Mouse (Mus musculus) forebrain, embryonic 14.5 days (tissue): ENCODE data around the gene Aimp2. TPM values are rescaled to one million over a fixed set of nuclear protein-coding genes. Genes with fewer than 3 reads are reported as not detected.

ENCODE experiments used
- ATAC-seq: fragments of 200-750 bp; cut with Nextera tagmentation; 2 replicates; pipeline ENCODE4 v1.8.0; 2017; ENCODE audit warnings: mild to moderate bottlenecking, moderate library complexity
- DNase-seq: peaks from one replicate; pipeline ENCODE4 v3.0.0-alpha.2; 2015; ENCODE audit warnings: low spot score
- H3K27ac ChIP-seq: fragments of 300-500 bp; sonication (generic); 2 replicates; pipeline ENCODE4 v1.5.1; 2014; ENCODE audit warnings: low read depth, mild to moderate bottlenecking, control low read depth, low read length, moderate library complexity
- H3K27me3 ChIP-seq: fragments of 300-500 bp; sonication (generic); replicated peaks from 2 replicates; pipeline ENCODE4 v1.6.1; 2014; ENCODE audit warnings: low read length, control low read depth, mixed read lengths; ENCODE audit not compliant: control insufficient read depth, insufficient read depth
- H3K36me3 ChIP-seq: fragments of 300-500 bp; sonication (generic); 2 replicates; pipeline ENCODE4 v1.6.1; 2014; ENCODE audit warnings: low read length, control low read depth; ENCODE audit not compliant: control insufficient read depth, insufficient read depth
- H3K4me1 ChIP-seq: fragments of 300-500 bp; sonication (generic); 2 replicates; pipeline ENCODE4 v1.6.1; 2014; ENCODE audit warnings: antibody characterized with exemption, low read length, control low read depth; ENCODE audit not compliant: control insufficient read depth, insufficient read depth
- H3K4me2 ChIP-seq: fragments of 300-500 bp; sonication (generic); 2 replicates; pipeline ENCODE4 v1.6.1; 2014; ENCODE audit warnings: mild to moderate bottlenecking, control low read depth, low read length
- H3K4me3 ChIP-seq: fragments of 300-500 bp; sonication (generic); 2 replicates; pipeline ENCODE4 v1.5.1; 2014; ENCODE audit warnings: low read depth, low read length, control low read depth
- H3K9ac ChIP-seq: fragments of 300-500 bp; sonication (generic); 2 replicates; pipeline ENCODE4 v1.6.1; 2014; ENCODE audit warnings: mild to moderate bottlenecking, low read length, control low read depth, moderate library complexity
- H3K9me3 ChIP-seq: fragments of 300-500 bp; sonication (generic); replicated peaks from 2 replicates; pipeline ENCODE4 v1.6.1; 2016; ENCODE audit warnings: low read length, control low read depth, mixed read lengths; ENCODE audit not compliant: control insufficient read depth
- WGBS: fragments of 180-500 bp; shearing (Covaris S2); extraction: QIAGEN DNeasy Blood & Tissue Kit; methylation state at CpG from one replicate; pipeline ENCODE4 v1.1.7; 2014; 5-methylcytosine and 5-hydroxymethylcytosine counted together
- polyA plus RNA-seq: library from polyadenylated mRNA; unstranded; fragments of >200 nt; fragmentation: Nextera tagmentation; extraction: Ambion mirVana; gene quantifications from 2 replicates; pipeline ENCODE4 v1.2.1, GENCODE M21; 2014

The Aimp2 gene
- polyA plus RNA-seq, 1 experiment from 2014 or later = 101 TPM

DNA sequence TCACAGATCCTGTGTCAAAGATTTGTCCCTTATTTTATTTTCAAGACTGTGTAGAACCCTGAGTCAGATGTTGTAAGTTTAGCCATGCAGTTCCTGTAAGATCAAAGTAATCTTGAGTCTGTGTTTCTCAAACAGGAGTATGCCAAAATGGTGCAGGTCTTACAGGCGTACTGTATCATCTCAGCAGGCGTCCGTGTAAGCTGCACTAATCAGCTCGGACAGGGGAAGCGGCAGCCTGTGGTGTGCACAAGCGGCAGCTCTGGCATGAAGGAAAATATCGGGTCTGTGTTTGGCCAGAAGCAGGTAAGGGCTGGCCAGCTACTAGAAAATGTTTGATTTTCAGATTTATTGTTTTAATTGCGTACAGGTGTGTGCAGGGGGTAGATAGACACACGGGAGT, 6.6 kb upstream of the Aimp2 start:
- Histone ChIP-seq H3K27ac (no peak overlapping the region), H3K4me2 (no peak overlapping the region), H3K9ac (no peak overlapping the region), H3K4me3 (no peak overlapping the region), H3K27me3 (no peaks in the 10 kb centered on the region), H3K4me1 (no peaks in the 10 kb centered on the region), H3K9me3 (no peaks in the 10 kb centered on the region), H3K36me3 (peaks cover 67% of the 10 kb centered on the region)
- WGBS = 91% methylated on average over 9 of the region's 9 CpGs
- DNase-seq (no peak), ATAC-seq (no peak)

DNA sequence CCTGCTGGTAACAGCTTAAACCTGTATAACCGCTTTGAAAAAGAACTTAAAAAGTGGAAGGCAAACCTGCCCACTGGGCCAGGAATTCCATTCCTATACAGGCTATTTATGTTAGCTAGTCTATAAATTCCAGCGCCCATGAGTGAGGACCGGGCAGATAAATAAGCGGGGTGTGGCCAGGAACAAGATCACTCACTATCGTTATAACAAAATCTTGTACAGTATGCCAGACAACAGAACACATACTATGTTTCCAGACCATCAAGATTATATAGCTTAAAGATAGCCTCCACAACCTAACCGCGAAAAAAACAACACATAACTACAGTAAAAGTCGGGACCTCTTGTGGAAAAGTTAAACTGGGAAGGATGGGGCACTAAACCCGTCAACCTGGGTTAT, 721 bp downstream of the Aimp2 start:
- peak overlapping the region; percentile 54 for H3K4me3 ChIP-seq
- H3K9me3 ChIP-seq = no peaks in the 10 kb centered on the region
- H3K27ac ChIP-seq = peak overlapping the region; percentile 82
- H3K27me3 ChIP-seq = no peaks in the 10 kb centered on the region
- H3K9ac ChIP-seq = peak overlapping the region; percentile 74
- peaks cover 12% of the 10 kb centered on the region for H3K4me1 ChIP-seq
- peaks cover 24% of the 10 kb centered on the region for H3K36me3 ChIP-seq
- ATAC-seq = no peak
- no peak for DNase-seq
- 3% methylated on average over 9 of the region's 9 CpGs for WGBS
- H3K4me2 ChIP-seq = peak overlapping the region; percentile 59

DNA sequence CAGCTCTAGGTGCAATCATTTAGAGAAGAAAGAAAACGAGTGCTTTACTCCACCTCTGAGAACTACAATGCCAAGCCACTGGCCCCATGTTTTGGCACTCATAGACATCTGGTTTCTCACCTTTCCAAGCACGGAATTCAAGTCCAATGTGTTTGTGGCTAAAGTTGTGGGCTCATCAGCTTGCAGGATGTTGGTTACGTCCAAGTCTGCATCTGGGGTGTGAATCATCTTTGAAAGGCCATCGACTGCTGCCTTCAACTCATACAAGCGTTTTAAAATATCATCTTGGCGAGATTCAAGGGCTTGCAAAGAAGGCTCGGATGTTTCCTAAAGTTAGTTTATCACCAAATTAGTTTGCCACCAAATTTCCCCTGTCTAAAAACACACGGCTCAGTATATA, 3.2 kb downstream of the Aimp2 start:
- peaks cover 44% of the 10 kb centered on the region for H3K36me3 ChIP-seq
- WGBS = 84% methylated on average over 8 of the region's 8 CpGs

DNA sequence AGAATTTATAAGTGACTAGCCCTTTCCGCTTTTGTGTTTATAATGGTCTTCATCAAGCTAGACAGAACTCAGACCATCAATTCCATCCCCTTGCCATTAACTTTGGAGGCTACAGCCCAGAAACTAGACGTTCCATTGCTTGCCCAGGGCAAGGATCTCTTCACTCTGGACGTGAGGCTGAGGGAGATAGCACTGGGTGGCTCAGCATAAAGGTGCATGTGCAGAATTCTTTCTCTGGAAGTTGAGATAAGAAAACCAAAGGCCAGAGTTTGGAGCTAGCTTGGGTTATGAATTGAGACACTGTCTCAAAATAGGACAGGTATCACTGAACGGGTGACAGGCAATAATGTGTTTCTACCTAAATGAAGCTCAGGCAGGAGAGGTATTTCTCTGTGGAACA, 5.8 kb downstream of the Aimp2 start:
- no peak overlapping the region for H3K27ac ChIP-seq
- H3K27me3 ChIP-seq = no peaks in the 10 kb centered on the region
- WGBS = 91% methylated on average over 4 of the region's 4 CpGs
- H3K36me3 ChIP-seq = peaks cover 71% of the 10 kb centered on the region
- H3K9ac ChIP-seq = no peak overlapping the region
- no peak for ATAC-seq
- H3K4me2 ChIP-seq = no peak overlapping the region
- H3K9me3 ChIP-seq = no peaks in the 10 kb centered on the region
- peaks cover 6% of the 10 kb centered on the region for H3K4me1 ChIP-seq
- no peak overlapping the region for H3K4me3 ChIP-seq
- DNase-seq = no peak

More for the DNA sequence above, 3.2 kb downstream of the Aimp2 start:
- DNase-seq (no peak), ATAC-seq (no peak)
- no peak overlapping the region for H3K4me3 ChIP-seq
- H3K9ac ChIP-seq = no peak overlapping the region
- no peaks in the 10 kb centered on the region for H3K9me3 ChIP-seq
- H3K4me2 ChIP-seq = no peak overlapping the region
- no peaks in the 10 kb centered on the region for H3K27me3 ChIP-seq
- H3K4me1 ChIP-seq = peaks cover 12% of the 10 kb centered on the region
- H3K27ac ChIP-seq = no peak overlapping the region

DNA sequence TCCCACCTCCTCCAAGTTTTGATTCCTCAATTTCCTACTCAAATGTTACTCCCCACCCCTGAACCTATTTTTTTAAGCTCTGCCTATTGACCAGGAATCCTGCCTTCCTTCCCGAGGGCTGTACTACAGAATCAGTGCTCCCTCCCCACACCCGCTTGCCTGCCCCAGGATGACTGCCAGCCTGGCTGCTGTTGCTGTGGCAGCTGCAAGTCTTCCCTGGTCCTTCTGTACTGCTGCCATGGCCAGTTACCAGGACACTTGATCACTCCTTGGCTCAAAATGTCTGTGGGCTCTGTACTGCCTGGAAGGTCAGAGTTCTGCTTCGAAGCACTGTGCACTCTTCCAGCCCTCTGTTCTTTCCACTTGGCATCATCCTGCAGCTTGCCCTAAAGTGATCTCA, 7.5 kb downstream of the Aimp2 start:
- no peak overlapping the region for H3K27ac ChIP-seq
- 90% methylated on average over 3 of the region's 3 CpGs for WGBS
- H3K9ac ChIP-seq = no peak overlapping the region
- ATAC-seq (no peak), DNase-seq (no peak)
- H3K4me1 ChIP-seq = no peaks in the 10 kb centered on the region
- peaks cover 88% of the 10 kb centered on the region for H3K36me3 ChIP-seq
- no peaks in the 10 kb centered on the region for H3K27me3 ChIP-seq
- H3K9me3 ChIP-seq = no peaks in the 10 kb centered on the region
- no peak overlapping the region for H3K4me2 ChIP-seq
- H3K4me3 ChIP-seq = no peak overlapping the region

DNA sequence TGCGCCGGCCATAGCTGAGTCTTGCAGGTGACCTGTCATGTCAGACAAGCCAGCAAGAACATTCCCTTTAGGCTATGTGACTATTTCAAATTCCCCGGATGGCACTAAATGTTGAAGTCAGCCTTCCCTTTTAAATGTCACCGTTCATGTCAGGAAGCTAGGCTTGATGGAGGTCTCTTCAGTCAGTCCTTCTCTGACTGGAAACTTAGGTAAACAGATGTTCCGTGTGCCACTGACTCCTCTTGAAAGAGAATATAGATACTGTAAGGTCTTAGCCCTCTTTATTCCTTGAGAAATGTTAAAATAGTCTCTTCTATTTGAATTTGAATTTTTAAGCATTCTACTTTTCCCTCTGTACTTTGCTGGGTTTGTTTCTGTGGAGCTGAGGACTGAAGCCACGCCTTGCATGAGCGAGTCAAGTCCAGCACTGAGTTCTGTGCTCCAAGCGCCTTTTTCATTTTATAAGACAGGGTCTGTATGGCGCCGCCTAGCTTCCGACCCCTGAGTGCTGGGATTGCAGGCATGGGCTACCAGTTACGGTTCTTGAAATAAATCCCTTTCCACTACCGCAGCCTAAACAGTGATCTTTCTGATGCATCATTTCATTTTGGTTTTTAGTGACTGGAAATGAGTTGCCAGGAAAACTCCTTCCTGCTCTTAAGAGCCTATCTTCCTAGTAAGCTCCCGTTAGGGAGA, 11.9 kb downstream of the Aimp2 start, which contains the start of gene Ankrd61:
Gene Ankrd61, minus strand, starts transcription at position 51 of the 696 bp plus-strand sequence.
- 89% methylated on average over 14 of the region's 14 CpGs for WGBS
- Histone ChIP-seq H3K36me3 (peaks cover 72% of the 10 kb centered on the region), H3K27me3 (no peaks in the 10 kb centered on the region), H3K9ac (no peak within 1 kb of the TSS), H3K4me2 (no peak within 1 kb of the TSS), H3K4me1 (no peaks in the 10 kb centered on the region), H3K9me3 (no peaks in the 10 kb centered on the region), H3K4me3 (no peak within 1 kb of the TSS), H3K27ac (no peak within 1 kb of the TSS)
- DNase-seq (no peak), ATAC-seq (no peak)

DNA sequence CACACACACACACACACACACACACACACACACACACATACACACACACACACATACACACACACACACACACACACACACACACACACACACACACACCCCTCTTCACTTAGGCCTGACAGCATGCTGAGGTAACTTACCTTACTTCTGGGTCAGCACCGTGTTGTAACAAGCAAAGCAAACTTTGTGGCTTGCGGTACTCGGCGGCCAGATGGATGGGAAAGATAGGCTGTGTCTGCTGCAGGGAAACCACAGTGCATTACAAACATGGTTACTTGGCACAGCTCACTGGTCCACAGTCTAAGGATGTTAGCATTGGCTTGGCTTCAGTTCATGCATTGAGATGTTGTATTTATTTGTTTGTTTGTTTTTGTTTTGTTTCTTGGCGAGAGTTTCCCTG, 16.3 kb downstream of the Aimp2 start:
- DNase-seq (no peak), ATAC-seq (no peak)
- no peak overlapping the region for H3K9ac ChIP-seq
- no peak overlapping the region for H3K4me2 ChIP-seq
- 90% methylated on average over 5 of the region's 5 CpGs for WGBS
- H3K9me3 ChIP-seq = no peaks in the 10 kb centered on the region
- no peak overlapping the region for H3K4me3 ChIP-seq
- H3K4me1 ChIP-seq = no peaks in the 10 kb centered on the region
- no peak overlapping the region for H3K27ac ChIP-seq
- peaks cover 69% of the 10 kb centered on the region for H3K36me3 ChIP-seq
- no peaks in the 10 kb centered on the region for H3K27me3 ChIP-seq

DNA sequence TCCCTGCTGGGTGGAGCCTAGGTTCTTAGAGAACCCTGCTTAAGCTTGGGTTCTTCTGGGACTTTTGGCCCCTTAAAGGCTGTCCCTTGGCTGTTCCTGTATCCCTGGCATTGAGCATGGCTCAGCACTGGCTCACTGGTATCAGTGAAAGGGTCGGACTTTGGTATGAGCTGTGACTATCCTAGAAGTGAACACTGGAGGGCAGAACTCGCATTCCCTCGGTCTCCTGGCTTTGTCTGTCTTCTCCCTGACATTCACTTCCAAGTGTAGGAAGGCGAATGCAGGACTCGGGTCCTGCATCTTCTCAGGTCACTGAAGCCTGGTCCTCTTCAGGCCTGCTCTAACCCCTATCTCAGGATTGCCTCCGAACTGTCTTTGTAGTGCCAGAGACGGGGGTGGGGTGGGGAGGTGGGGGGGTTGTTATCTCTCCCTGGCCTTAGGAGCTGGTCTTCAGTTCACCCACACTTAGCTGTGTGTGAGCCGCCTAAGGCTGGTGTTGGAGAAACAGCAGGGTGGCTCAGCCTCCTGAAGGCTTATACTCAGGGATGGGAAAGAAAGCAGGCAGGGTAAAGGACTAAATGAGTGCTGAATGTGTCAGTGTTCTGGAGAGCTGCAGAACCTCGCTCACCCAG, 17.3 kb downstream of the Aimp2 start:
- 75% methylated on average over 9 of the region's 9 CpGs for WGBS
- ATAC-seq (no peak), DNase-seq (no peak)
- Histone ChIP-seq H3K4me2 (no peak overlapping the region), H3K9me3 (no peaks in the 10 kb centered on the region), H3K4me1 (no peaks in the 10 kb centered on the region), H3K4me3 (no peak overlapping the region), H3K27me3 (no peaks in the 10 kb centered on the region), H3K9ac (no peak overlapping the region), H3K27ac (no peak overlapping the region), H3K36me3 (peaks cover 69% of the 10 kb centered on the region)

DNA sequence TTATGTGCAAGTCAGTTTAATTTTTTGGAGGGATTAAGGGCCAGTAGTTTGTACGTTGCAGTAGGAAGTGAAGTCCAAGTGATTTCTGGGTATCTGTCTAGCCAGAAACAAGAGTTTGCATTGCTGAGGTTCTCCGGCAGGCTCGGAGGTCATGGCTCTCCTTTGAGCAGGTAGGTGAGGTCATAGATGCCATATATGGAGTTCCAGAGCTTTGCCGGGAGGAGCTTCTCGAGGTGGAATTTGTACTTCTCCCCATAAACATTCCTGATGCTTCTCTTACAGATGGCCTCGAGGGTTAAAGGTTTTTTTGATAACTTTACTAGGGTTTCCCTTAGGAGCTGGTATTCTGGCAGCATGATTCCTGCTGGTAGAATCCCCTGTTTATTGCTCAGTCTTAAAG, 18.9 kb downstream of the Aimp2 start:
- no peak overlapping the region for H3K4me3 ChIP-seq
- H3K36me3 ChIP-seq = peaks cover 77% of the 10 kb centered on the region
- ATAC-seq (no peak), DNase-seq (no peak)
- WGBS = 92% methylated on average over 6 of the region's 6 CpGs
- no peak overlapping the region for H3K27ac ChIP-seq
- peaks cover 3% of the 10 kb centered on the region; the same call in 1 of the 2 replicates for H3K9me3 ChIP-seq
- no peaks in the 10 kb centered on the region for H3K4me1 ChIP-seq
- H3K27me3 ChIP-seq = no peaks in the 10 kb centered on the region
- H3K9ac ChIP-seq = no peak overlapping the region
- no peak overlapping the region for H3K4me2 ChIP-seq
